Mouse (Mus musculus) ovary, postnatal 36 days (tissue): ENCODE results near the gene Tnrc6a.

Experiments
- DNase-seq: peaks from one replicate; pipeline ENCODE4 v3.0.0; 2022; ENCODE audit warnings: low spot score, mixed read lengths

Gene Tnrc6a

GRCm38 (mm10) chr7:123189762-123190161 lies 66.1 kb downstream of the Tnrc6a start:
- DNase-seq = no peak

- no peak for DNase-seq
These were observed 68.0 kb downstream of the Tnrc6a start for GRCm38 (mm10) chr7:123191731-123192130.

- no peak for DNase-seq
These were observed 69.5 kb downstream of the Tnrc6a start for GRCm38 (mm10) chr7:123193201-123193600.

- no peak for DNase-seq
These were observed 71.0 kb downstream of the Tnrc6a start for GRCm38 (mm10) chr7:123194696-123195095.

- no peak for DNase-seq
These were observed 72.7 kb downstream of the Tnrc6a start for GRCm38 (mm10) chr7:123196432-123196831.

- DNase-seq = no peak
These were observed 75.0 kb downstream of the Tnrc6a start for GRCm38 (mm10) chr7:123198695-123199094.

GRCm38 (mm10) chr7:123199151-123199550 lies 75.5 kb downstream of the Tnrc6a start:
- no peak for DNase-seq

GRCm38 (mm10) chr7:123199656-123200206 lies 76.0 kb downstream of the Tnrc6a start:
- no peak for DNase-seq

- no peak for DNase-seq
These were observed 77.0 kb downstream of the Tnrc6a start for GRCm38 (mm10) chr7:123200722-123201121.

GRCm38 (mm10) chr7:123205261-123205660 lies 81.6 kb downstream of the Tnrc6a start:
- peak; percentile 50 for DNase-seq

- no peak for DNase-seq
These were observed 83.9 kb downstream of the Tnrc6a start for GRCm38 (mm10) chr7:123207561-123207960.

GRCm38 (mm10) chr7:123209864-123210263 lies 86.2 kb downstream of the Tnrc6a start:
- no peak for DNase-seq

GRCm38 (mm10) chr7:123211461-123211860 lies 87.8 kb downstream of the Tnrc6a start:
- DNase-seq = no peak

GRCm38 (mm10) chr7:123212316-123212715 lies 88.6 kb downstream of the Tnrc6a start:
- no peak for DNase-seq

- no peak for DNase-seq
These were observed 90.8 kb downstream of the Tnrc6a start, which contains the start of gene Slc5a11 for GRCm38 (mm10) chr7:123214365-123215075. Gene Slc5a11 (plus strand): TSS chr7:123214780.

GRCm38 (mm10) chr7:123215138-123215537 lies 91.5 kb downstream of the Tnrc6a start:
- DNase-seq = no peak

GRCm38 (mm10) chr7:123217448-123218354 lies 94.0 kb downstream of the Tnrc6a start:
- DNase-seq = no peak

- no peak for DNase-seq
These were observed 94.9 kb downstream of the Tnrc6a start for GRCm38 (mm10) chr7:123218620-123219019.

GRCm38 (mm10) chr7:123219781-123220632 lies 96.3 kb downstream of the Tnrc6a start:
- no peak for DNase-seq

- no peak for DNase-seq
These were observed 96.9 kb downstream of the Tnrc6a start for GRCm38 (mm10) chr7:123220633-123220942.

GRCm38 (mm10) chr7:123224076-123224475 lies 100.4 kb downstream of the Tnrc6a start:
- no peak for DNase-seq

GRCm38 (mm10) chr7:123225159-123225558 lies 101.5 kb downstream of the Tnrc6a start:
- no peak for DNase-seq
